Mouse (Mus musculus): ENCODE results near the gene Prrc2b. TPM values are rescaled to one million over a fixed set of nuclear protein-coding genes. Genes with fewer than 3 reads are reported as not detected.

Gene Prrc2b
- total RNA-seq, 4 experiments from 2014 or later = 248 to 277 (median 262) TPM

GRCm38 (mm10) chr2:32160967-32161366 lies 10.1 kb downstream of the Prrc2b start:
- no peak for DNase-seq (ENCODE audit: low spot score in 2 of 2)

- DNase-seq (ENCODE audit: low spot score in 2 of 2) = no peak
These were observed 11.2 kb downstream of the Prrc2b start for GRCm38 (mm10) chr2:32162102-32162501.

- DNase-seq (ENCODE audit: low spot score in 2 of 2) = no peak
These were observed 11.8 kb downstream of the Prrc2b start for GRCm38 (mm10) chr2:32162646-32163045.

- DNase-seq (ENCODE audit: low spot score in 2 of 2) = no peak
These were observed 12.2 kb downstream of the Prrc2b start for GRCm38 (mm10) chr2:32163057-32163456.

- DNase-seq (ENCODE audit: low spot score in 2 of 2) = no peak
These were observed 13.6 kb downstream of the Prrc2b start for GRCm38 (mm10) chr2:32164503-32164902.

- no peak for DNase-seq (ENCODE audit: low spot score in 2 of 2)
These were observed 14.3 kb downstream of the Prrc2b start for GRCm38 (mm10) chr2:32165040-32165800.

GRCm38 (mm10) chr2:32166581-32166980 lies 15.7 kb downstream of the Prrc2b start:
- DNase-seq (ENCODE audit: low spot score in 2 of 2) = no peak

- DNase-seq (ENCODE audit: low spot score in 2 of 2) = no peak
These were observed 16.3 kb downstream of the Prrc2b start for GRCm38 (mm10) chr2:32167034-32167770.

- DNase-seq (ENCODE audit: low spot score in 2 of 2) = peak in 1 of 2 experiments; percentile 83
These were observed 16.9 kb downstream of the Prrc2b start for GRCm38 (mm10) chr2:32167819-32168218.

GRCm38 (mm10) chr2:32169292-32169691 lies 18.4 kb downstream of the Prrc2b start:
- DNase-seq (ENCODE audit: low spot score in 2 of 2) = no peak

- DNase-seq (ENCODE audit: low spot score in 2 of 2) = no peak
These were observed 19.1 kb downstream of the Prrc2b start for GRCm38 (mm10) chr2:32170010-32170409.

- DNase-seq (ENCODE audit: low spot score in 2 of 2) = no peak
These were observed 21.0 kb downstream of the Prrc2b start for GRCm38 (mm10) chr2:32171658-32172433.

GRCm38 (mm10) chr2:32174170-32174741 lies 23.4 kb downstream of the Prrc2b start:
- DNase-seq (ENCODE audit: low spot score in 2 of 2) = no peak

- DNase-seq (ENCODE audit: low spot score in 2 of 2) = peak in 1 of 2 experiments; percentile 87
These were observed 24.2 kb downstream of the Prrc2b start for GRCm38 (mm10) chr2:32175051-32175466.

- DNase-seq (ENCODE audit: low spot score in 2 of 2) = no peak
These were observed 24.6 kb downstream of the Prrc2b start for GRCm38 (mm10) chr2:32175508-32175907.

GRCm38 (mm10) chr2:32176848-32177247 lies 26.0 kb downstream of the Prrc2b start:
- DNase-seq (ENCODE audit: low spot score in 2 of 2) = no peak

GRCm38 (mm10) chr2:32177397-32178060 lies 26.6 kb downstream of the Prrc2b start:
- no peak for DNase-seq (ENCODE audit: low spot score in 2 of 2)

GRCm38 (mm10) chr2:32179363-32179762 lies 28.5 kb downstream of the Prrc2b start:
- DNase-seq (ENCODE audit: low spot score in 2 of 2) = no peak

GRCm38 (mm10) chr2:32180127-32180526 lies 29.2 kb downstream of the Prrc2b start:
- no peak for DNase-seq (ENCODE audit: low spot score in 2 of 2)

- no peak for DNase-seq (ENCODE audit: low spot score in 2 of 2)
These were observed 30.5 kb downstream of the Prrc2b start for GRCm38 (mm10) chr2:32181364-32181763.

GRCm38 (mm10) chr2:32182119-32182518 lies 31.2 kb downstream of the Prrc2b start:
- no peak for DNase-seq (ENCODE audit: low spot score in 2 of 2)
